Mouse (Mus musculus): ENCODE data around the gene Ttll4. TPM values are rescaled to one million over a fixed set of nuclear protein-coding genes. Genes with fewer than 3 reads are reported as not detected.

Ttll4 gene
- polyA plus RNA-seq, 1 experiment from 2014 or later: 11.8 TPM

DNA sequence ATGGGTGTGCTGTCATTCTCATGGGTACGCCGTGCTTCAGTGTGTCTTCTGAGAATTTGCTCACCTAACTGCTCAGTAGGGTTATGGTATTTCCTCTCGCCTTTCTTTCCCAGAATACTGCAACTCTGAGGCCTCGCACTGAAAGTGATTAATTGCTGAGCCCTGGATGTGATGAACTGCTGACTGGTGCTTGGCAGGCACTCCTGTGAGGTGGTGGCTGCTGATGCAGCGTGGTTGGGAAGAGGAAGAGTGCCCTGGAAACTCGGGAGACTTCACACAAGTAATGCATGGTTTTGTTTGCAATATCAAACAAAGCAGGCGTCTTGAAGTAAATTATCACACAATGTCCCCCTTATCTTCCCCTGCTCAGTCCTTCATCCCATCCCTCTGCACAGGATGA is 11.2 kb downstream of the Ttll4 start:
- Histone ChIP-seq H3K36me3 (ENCODE audit: insufficient read depth, low read length) (peaks cover 6% of the 10 kb centered on the region; the same call in 1 of the 2 replicates), H3K4me2 (replicated peaks; ENCODE audit: low read depth, low read length) (no peak overlapping the region), H3K9ac (replicated peaks; ENCODE audit: low read length) (no peak overlapping the region), H3K4me1 (ENCODE audit: insufficient read depth, low read length) (no peaks in the 10 kb centered on the region), H3K27ac (ENCODE audit: low read length) (no peak overlapping the region), H3K4me3 (ENCODE audit: low read length) (no peak overlapping the region), H3K9me3 (ENCODE audit: low read length) (no peaks in the 10 kb centered on the region), H3K27me3 (ENCODE audit: insufficient read depth, low read length) (no peaks in the 10 kb centered on the region)
- ATAC-seq (ENCODE audit: low FRiP score, low TSS enrichment): no peak
- WGBS: 62% methylated on average over 7 of the region's 7 CpGs

DNA sequence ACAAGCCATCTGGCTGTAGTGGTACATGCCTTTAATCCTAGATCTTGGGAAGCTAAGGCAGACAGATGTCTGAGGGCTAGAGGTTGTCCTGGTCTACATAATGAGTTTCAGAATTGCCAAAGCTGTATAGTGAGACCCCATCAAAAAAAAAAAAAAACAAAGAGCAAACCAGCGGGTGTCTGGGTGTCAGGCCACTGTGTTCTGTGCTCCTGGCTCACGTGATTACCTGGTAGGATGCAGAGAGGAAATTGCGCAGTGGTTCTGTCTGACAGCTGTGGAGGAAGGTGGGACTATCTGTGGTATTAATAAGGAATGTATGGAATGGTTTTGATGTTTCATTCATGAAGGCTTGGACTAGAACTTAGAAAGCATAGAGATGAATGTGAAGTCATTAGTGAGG is 15.3 kb downstream of the Ttll4 start:
- Histone ChIP-seq H3K4me2 (replicated peaks; ENCODE audit: low read depth, low read length) (no peak overlapping the region), H3K4me1 (ENCODE audit: insufficient read depth, low read length) (no peaks in the 10 kb centered on the region), H3K9me3 (ENCODE audit: low read length) (no peaks in the 10 kb centered on the region), H3K9ac (replicated peaks; ENCODE audit: low read length) (no peak overlapping the region), H3K27ac (ENCODE audit: low read length) (no peak overlapping the region), H3K4me3 (ENCODE audit: low read length) (no peak overlapping the region), H3K27me3 (ENCODE audit: insufficient read depth, low read length) (no peaks in the 10 kb centered on the region), H3K36me3 (ENCODE audit: insufficient read depth, low read length) (peaks cover 35% of the 10 kb centered on the region)
- 99% methylated on average over 3 of the region's 3 CpGs for WGBS
- ATAC-seq (ENCODE audit: low FRiP score, low TSS enrichment): no peak

DNA sequence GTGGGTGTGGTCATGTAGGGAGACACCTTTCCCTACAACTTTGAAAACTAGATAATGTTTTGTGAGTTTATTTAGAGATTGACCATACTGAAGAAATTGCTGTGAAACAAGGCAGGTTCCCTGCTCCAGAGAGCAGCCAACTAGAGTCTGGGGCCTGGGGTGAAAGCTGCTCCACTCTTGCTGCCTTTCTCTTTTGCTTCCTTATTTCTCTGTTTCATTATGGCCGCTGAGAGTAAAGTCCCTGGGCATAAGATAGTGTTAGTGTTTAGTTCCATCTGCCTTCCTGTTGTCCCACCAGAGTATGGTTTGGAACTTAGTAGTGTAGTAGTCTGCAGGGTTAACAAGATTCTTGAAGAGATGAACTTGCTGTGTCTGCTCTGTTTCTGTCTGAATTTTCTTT is 16.3 kb downstream of the Ttll4 start:
- Histone ChIP-seq H3K4me1 (ENCODE audit: insufficient read depth, low read length) (no peaks in the 10 kb centered on the region), H3K4me2 (replicated peaks; ENCODE audit: low read depth, low read length) (no peak overlapping the region), H3K36me3 (ENCODE audit: insufficient read depth, low read length) (peaks cover 38% of the 10 kb centered on the region), H3K27ac (ENCODE audit: low read length) (no peak overlapping the region), H3K4me3 (ENCODE audit: low read length) (no peak overlapping the region), H3K9me3 (ENCODE audit: low read length) (no peaks in the 10 kb centered on the region), H3K27me3 (ENCODE audit: insufficient read depth, low read length) (no peaks in the 10 kb centered on the region), H3K9ac (replicated peaks; ENCODE audit: low read length) (no peak overlapping the region)
- no peak for ATAC-seq (ENCODE audit: low FRiP score, low TSS enrichment)
- WGBS: 97% methylated on average over 1 of the region's 1 CpGs

DNA sequence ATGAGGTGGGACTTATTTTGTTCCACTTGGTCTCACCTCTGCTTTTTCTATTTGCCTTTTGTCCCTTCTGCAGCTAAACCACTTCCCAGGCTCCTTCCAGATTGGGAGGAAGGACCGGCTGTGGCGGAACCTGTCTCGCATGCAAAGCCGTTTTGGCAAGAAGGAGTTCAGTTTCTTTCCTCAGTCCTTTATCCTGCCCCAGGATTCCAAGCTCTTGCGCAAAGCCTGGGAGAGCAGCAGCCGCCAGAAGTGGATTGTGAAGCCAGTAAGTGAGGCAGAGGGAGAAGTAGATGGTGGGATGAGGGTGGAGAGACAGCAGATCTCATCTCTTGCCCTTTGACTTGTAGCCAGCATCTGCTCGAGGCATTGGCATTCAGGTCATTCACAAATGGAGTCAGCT is 25.6 kb downstream of the Ttll4 start:
- WGBS: 92% methylated on average over 7 of the region's 7 CpGs
- no peak overlapping the region for H3K9ac ChIP-seq (replicated peaks; ENCODE audit: low read length)
- no peak overlapping the region for H3K4me2 ChIP-seq (replicated peaks; ENCODE audit: low read depth, low read length)
- H3K4me1 ChIP-seq (ENCODE audit: insufficient read depth, low read length): no peaks in the 10 kb centered on the region
- H3K36me3 ChIP-seq (ENCODE audit: insufficient read depth, low read length): peaks cover 77% of the 10 kb centered on the region
- H3K9me3 ChIP-seq (ENCODE audit: low read length): no peaks in the 10 kb centered on the region
- no peak overlapping the region for H3K4me3 ChIP-seq (ENCODE audit: low read length)
- no peak for ATAC-seq (ENCODE audit: low FRiP score, low TSS enrichment)
- no peaks in the 10 kb centered on the region for H3K27me3 ChIP-seq (ENCODE audit: insufficient read depth, low read length)
- H3K27ac ChIP-seq (ENCODE audit: low read length): no peak overlapping the region

DNA sequence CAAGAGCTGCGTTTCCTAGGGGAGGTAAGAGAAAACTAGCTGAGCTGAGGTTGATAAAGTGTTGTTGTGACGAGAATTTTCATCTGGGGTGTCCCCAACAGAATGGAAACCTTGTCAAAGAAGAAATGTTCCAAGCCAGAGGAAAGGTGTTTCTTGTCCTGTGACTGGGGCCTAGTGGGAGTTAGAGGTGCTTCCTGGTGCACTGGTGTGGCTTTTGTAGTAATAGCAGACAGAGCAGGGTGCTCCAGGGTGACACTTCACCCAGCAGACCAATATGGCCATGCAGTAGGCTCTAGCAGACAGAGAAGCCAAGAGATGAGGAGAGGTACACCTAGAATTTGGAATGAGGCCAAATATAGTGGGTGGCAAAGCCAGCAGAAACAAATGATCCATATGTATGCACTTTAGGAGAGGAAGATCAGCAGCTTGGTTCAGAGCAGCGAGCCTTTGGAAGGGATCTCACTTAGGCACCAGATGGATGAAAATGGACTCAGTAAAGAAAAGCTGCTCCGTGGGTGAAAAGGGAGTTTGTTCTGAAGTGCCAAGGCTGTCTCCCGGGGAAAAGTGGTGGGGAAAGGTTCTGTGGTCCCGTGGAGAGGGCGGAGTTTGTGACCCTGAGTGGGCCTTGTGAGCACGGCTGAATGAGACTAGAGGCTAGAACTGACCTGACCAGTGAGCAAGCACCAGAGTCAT is 32.5 kb downstream of the Ttll4 start:
- Histone ChIP-seq H3K36me3 (ENCODE audit: insufficient read depth, low read length) (peaks cover 76% of the 10 kb centered on the region), H3K4me1 (ENCODE audit: insufficient read depth, low read length) (no peaks in the 10 kb centered on the region), H3K27me3 (ENCODE audit: insufficient read depth, low read length) (no peaks in the 10 kb centered on the region), H3K4me3 (ENCODE audit: low read length) (no peak overlapping the region), H3K9ac (replicated peaks; ENCODE audit: low read length) (no peak overlapping the region), H3K4me2 (replicated peaks; ENCODE audit: low read depth, low read length) (no peak overlapping the region), H3K9me3 (ENCODE audit: low read length) (no peaks in the 10 kb centered on the region), H3K27ac (ENCODE audit: low read length) (no peak overlapping the region)
- no peak for ATAC-seq (ENCODE audit: low FRiP score, low TSS enrichment)
- WGBS: 95% methylated on average over 8 of the region's 8 CpGs

DNA sequence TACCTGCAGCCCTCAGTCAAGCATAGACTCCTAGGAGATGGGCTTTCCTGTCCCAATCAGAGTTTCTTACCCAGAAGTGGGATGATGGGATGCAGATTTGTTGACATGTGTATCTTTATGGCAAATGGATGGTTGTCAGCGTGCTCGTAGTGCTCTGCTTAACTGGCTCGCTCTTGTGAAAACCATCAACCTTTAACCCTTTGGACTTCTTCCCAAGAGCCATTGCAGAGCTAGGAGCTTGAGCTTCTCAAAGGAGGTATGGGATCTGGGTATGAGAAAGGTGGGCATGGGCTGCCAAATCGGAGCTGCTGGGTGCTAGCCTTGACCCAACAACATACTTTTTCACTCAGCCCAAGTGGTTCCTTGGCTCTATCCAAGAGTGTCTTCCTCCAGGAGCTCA is 34.3 kb downstream of the Ttll4 start:
- Histone ChIP-seq H3K27ac (ENCODE audit: low read length) (no peak overlapping the region), H3K27me3 (ENCODE audit: insufficient read depth, low read length) (no peaks in the 10 kb centered on the region), H3K4me1 (ENCODE audit: insufficient read depth, low read length) (no peaks in the 10 kb centered on the region), H3K4me3 (ENCODE audit: low read length) (no peak overlapping the region), H3K36me3 (ENCODE audit: insufficient read depth, low read length) (peaks cover 70% of the 10 kb centered on the region), H3K4me2 (replicated peaks; ENCODE audit: low read depth, low read length) (no peak overlapping the region), H3K9ac (replicated peaks; ENCODE audit: low read length) (no peak overlapping the region), H3K9me3 (ENCODE audit: low read length) (no peaks in the 10 kb centered on the region)
- no peak for ATAC-seq (ENCODE audit: low FRiP score, low TSS enrichment)
- 93% methylated on average over 4 of the region's 4 CpGs for WGBS

DNA sequence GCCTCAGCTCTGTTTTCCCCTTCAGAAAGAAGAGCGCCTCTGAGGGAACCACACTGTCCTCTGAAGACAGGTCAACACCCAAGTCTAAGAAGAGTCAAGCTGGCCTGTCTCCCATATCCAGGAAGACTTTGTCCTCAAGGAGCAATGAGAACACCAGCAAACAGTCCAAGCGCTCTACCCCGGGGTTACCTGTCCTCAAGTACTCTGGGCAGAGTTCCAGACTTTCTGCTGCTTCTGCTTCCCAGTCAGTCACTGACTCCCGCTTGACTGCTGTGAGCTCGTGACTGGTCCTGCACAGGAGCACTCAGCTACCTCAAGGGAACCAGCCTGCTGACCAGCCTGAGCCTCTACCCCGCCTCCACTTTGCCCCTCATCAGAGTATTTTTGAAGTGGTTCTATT is 35.9 kb downstream of the Ttll4 start:
- Histone ChIP-seq H3K27ac (ENCODE audit: low read length) (no peak overlapping the region), H3K9ac (replicated peaks; ENCODE audit: low read length) (no peak overlapping the region), H3K4me3 (ENCODE audit: low read length) (no peak overlapping the region), H3K27me3 (ENCODE audit: insufficient read depth, low read length) (no peaks in the 10 kb centered on the region), H3K4me1 (ENCODE audit: insufficient read depth, low read length) (no peaks in the 10 kb centered on the region), H3K4me2 (replicated peaks; ENCODE audit: low read depth, low read length) (no peak overlapping the region), H3K9me3 (ENCODE audit: low read length) (no peaks in the 10 kb centered on the region), H3K36me3 (ENCODE audit: insufficient read depth, low read length) (peaks cover 58% of the 10 kb centered on the region)
- ATAC-seq (ENCODE audit: low FRiP score, low TSS enrichment): no peak
- WGBS: 92% methylated on average over 6 of the region's 6 CpGs

DNA sequence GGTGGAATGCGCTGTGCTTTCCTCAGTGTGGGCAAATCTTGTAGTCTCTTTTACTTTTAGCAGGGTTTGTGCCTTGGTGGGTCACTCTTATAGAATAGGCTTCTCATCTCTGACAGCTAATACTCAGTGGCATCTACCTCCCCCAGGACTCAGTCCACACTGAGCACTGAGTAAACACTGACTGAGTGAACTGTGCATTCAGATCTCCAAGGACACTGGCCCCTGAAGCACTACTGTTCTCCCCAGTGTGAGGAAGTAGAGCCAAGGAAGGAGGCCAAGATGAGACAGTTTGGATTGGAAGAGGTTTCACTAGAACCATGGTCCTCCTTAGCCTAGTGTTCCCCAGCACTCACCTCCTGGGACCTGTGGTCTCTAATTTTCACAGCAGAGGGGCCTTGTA is 36.8 kb downstream of the Ttll4 start:
- Histone ChIP-seq H3K27ac (ENCODE audit: low read length) (no peak overlapping the region), H3K36me3 (ENCODE audit: insufficient read depth, low read length) (peaks cover 57% of the 10 kb centered on the region), H3K9me3 (ENCODE audit: low read length) (no peaks in the 10 kb centered on the region), H3K9ac (replicated peaks; ENCODE audit: low read length) (no peak overlapping the region), H3K4me1 (ENCODE audit: insufficient read depth, low read length) (no peaks in the 10 kb centered on the region), H3K4me3 (ENCODE audit: low read length) (no peak overlapping the region), H3K27me3 (ENCODE audit: insufficient read depth, low read length) (no peaks in the 10 kb centered on the region), H3K4me2 (replicated peaks; ENCODE audit: low read depth, low read length) (no peak overlapping the region)
- no peak for ATAC-seq (ENCODE audit: low FRiP score, low TSS enrichment)
- 100% methylated on average over 1 of the region's 1 CpGs for WGBS

DNA sequence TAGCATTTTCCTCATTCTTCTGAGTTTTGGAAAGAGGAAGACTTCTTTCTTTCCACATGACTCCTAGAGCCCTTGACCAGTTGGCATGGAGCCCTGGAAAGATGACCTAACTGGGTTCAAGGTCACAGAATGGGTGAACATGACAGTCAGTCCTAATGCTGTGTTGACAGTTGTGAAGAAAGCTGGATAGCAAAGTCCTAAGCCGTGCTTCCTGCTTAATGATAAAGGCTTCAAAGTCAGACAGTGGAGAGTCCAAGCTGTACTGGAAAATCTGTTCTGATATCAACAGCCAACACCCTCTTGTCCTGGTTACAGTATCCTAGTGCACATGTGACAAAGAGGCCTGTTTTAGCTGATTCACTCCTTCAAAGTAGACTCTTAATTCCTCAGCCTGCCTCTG is 37.2 kb downstream of the Ttll4 start:
- WGBS: 81% methylated on average over 1 of the region's 1 CpGs
- H3K4me1 ChIP-seq (ENCODE audit: insufficient read depth, low read length): no peaks in the 10 kb centered on the region
- no peaks in the 10 kb centered on the region for H3K27me3 ChIP-seq (ENCODE audit: insufficient read depth, low read length)
- H3K36me3 ChIP-seq (ENCODE audit: insufficient read depth, low read length): peaks cover 54% of the 10 kb centered on the region
- H3K9me3 ChIP-seq (ENCODE audit: low read length): no peaks in the 10 kb centered on the region
- H3K4me3 ChIP-seq (ENCODE audit: low read length): no peak overlapping the region
- H3K4me2 ChIP-seq (replicated peaks; ENCODE audit: low read depth, low read length): no peak overlapping the region
- H3K9ac ChIP-seq (replicated peaks; ENCODE audit: low read length): no peak overlapping the region
- no peak overlapping the region for H3K27ac ChIP-seq (ENCODE audit: low read length)
- ATAC-seq (ENCODE audit: low FRiP score, low TSS enrichment): no peak

DNA sequence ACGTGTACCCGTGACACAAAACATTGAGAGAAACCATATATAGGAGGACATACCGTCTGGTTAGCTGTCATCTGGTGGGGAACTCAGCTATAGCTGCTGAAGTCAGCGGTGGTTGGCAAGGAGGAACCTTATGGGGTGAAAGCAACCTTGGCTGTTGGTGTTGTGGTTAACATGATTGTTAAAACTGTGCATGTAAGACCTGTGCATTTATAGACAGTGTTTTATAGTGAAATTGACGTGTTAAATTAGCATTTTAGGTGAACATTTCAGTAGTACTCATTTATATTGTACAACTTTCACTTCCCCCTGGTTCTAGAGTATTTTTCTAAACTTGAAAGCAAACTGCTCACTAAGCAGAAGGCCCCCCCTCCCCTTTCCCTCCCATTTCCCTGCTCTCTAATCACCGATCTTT is 40.6 kb downstream of the Ttll4 start:
- ATAC-seq (ENCODE audit: low FRiP score, low TSS enrichment): no peak
- peaks cover 31% of the 10 kb centered on the region for H3K36me3 ChIP-seq (ENCODE audit: insufficient read depth, low read length)
- no peak overlapping the region for H3K4me3 ChIP-seq (ENCODE audit: low read length)
- H3K9ac ChIP-seq (replicated peaks; ENCODE audit: low read length): no peak overlapping the region
- H3K27me3 ChIP-seq (ENCODE audit: insufficient read depth, low read length): no peaks in the 10 kb centered on the region
- no peak overlapping the region for H3K27ac ChIP-seq (ENCODE audit: low read length)
- WGBS: 87% methylated on average over 6 of the region's 6 CpGs
- H3K4me1 ChIP-seq (ENCODE audit: insufficient read depth, low read length): no peaks in the 10 kb centered on the region
- H3K9me3 ChIP-seq (ENCODE audit: low read length): no peaks in the 10 kb centered on the region
- H3K4me2 ChIP-seq (replicated peaks; ENCODE audit: low read depth, low read length): no peak overlapping the region
